Mouse (Mus musculus): ENCODE results near the gene Lactb. TPM values are rescaled to one million over a fixed set of nuclear protein-coding genes. Genes with fewer than 3 reads are reported as not detected.

The Lactb gene
- total and polyA plus RNA-seq, 3 experiments: 14.6 to 29.4 (median 23.7) TPM

DNA sequence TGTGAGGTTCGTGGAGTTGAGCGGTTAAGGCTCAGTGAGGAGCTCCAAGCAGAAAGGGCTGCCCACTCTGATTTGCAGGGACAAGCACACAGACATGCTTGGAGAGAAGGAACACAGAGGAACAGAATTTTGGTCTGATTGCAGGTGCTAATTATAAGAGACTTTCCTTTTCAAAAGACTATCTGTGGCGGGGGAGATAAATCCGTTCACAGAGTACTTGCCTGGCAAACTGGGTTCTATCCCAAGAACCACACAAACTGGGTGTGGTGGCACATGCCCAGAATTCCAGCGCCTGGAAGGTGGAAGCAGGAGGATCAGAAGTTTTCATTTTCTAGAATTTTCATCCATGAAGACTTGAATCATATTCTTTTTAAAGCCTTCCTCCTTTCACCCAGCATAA is 1.8 kb upstream of the Lactb start:
- Histone ChIP-seq H3K4me3 (replicated peaks in 1 of 3; ENCODE audit: low read depth in 2 of 3, low read length in 2 of 3, poor library complexity in 1 of 3) (no peak overlapping the region), H3K4me2 (ENCODE audit: insufficient read depth, low read depth, poor library complexity, severe bottlenecking) (no peak overlapping the region)

DNA sequence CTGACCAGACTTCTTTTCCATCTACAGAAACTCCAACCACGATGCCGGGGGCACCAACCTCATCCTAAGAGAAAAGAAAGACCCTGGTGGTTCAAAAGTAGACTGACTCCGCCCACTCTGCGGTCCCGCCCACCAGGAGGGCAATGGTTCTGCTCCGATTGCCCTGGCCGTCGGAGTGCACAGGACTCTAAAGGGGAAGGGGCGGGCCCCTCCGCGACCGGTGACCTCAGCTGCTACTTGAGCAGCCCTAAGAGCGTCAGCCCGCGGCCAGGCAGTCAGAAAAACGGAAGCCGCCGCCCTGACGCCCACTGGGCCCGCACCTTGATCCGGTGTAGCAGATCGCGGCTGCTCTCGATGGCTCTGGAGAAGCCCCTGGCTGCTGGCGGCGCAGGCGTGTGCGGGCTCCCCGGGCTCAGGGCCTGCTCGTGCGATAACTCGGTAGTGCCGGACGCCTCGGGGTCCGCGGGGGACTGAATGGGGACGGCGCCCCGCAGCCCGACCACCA is 511 bp downstream of the Lactb start:
- peaks cover 7 to 28% of the 10 kb centered on the region in 2 experiments for H3K36me3 ChIP-seq (replicated peaks in 1 of 2; ENCODE audit: control insufficient read depth in 1 of 2, insufficient read depth in 1 of 2, low read length in 1 of 2)
- dilution Hi-C loops (cut with MboI; ENCODE audit: extremely low pct_ligation_motif_present, extremely low pct_unique_long_range_greater_than_20kb, low sequenced_read_pairs): no loop called here
- peak overlapping the region; percentile 47 for H3K4me2 ChIP-seq (ENCODE audit: insufficient read depth, low read depth, poor library complexity, severe bottlenecking)
- in situ Hi-C loops (cut with MboI; ENCODE audit: low pct_ligation_motif_present, low pct_unique_long_range_greater_than_20kb, low sequenced_read_pairs): loop anchor here (25.0 kb wide), 1 partner anchor 462 kb away; the partner anchor contains the start of gene Fbxl22
- TF ChIP-seq IRF4 (IDR thresholded peaks at IDR 0.05; ENCODE audit: low read depth, low read length) (no peak), TCF12 (IDR thresholded peaks at IDR 0.05; ENCODE audit: low read depth, low read length) (peak; percentile 47; the same call in 1 of the 2 replicates), POLR2A (IDR thresholded peaks at IDR 0.05; ENCODE audit: low read depth, low read length) (peak; percentile 75), ELF1 (IDR thresholded peaks at IDR 0.05; ENCODE audit: low read depth, low read length) (peak; percentile 64), KAT2A (IDR thresholded peaks at IDR 0.05; ENCODE audit: insufficient replicate concordance, low read length) (no peak), RCOR1 (conservative IDR thresholded peaks at IDR 0.05; ENCODE audit: low read depth, low read length) (no peak), NELFE (IDR thresholded peaks at IDR 0.05; ENCODE audit: low read depth, low read length) (no peak; the same call in 1 of the 2 replicates), USF1 (IDR thresholded peaks at IDR 0.05; ENCODE audit: low read depth, low read length) (no peak), POLR2AphosphoS2 (IDR thresholded peaks at IDR 0.05; ENCODE audit: low read depth, low read length) (no peak), NRF1 (IDR thresholded peaks at IDR 0.05; ENCODE audit: low read depth, low read length) (peak; percentile 49), HCFC1 (IDR thresholded peaks at IDR 0.05; ENCODE audit: low read depth, low read length) (peak; percentile 45), CHD1 (IDR thresholded peaks at IDR 0.05; ENCODE audit: low read depth, low read length) (no peak), SIN3A (IDR thresholded peaks at IDR 0.05; ENCODE audit: low read length) (no peak), MEF2A (IDR thresholded peaks at IDR 0.05; ENCODE audit: borderline replicate concordance, low read depth, low read length) (0 out of 2 replicates have a peak, but pooled peaks have one; percentile 17), RAD21 (IDR thresholded peaks at IDR 0.05; ENCODE audit: low read depth, low read length) (no peak)
- no peaks in the 10 kb centered on the region for H3K79me2 ChIP-seq (replicated peaks; ENCODE audit: control insufficient read depth, extremely low read depth, insufficient read depth, poor library complexity, severe bottlenecking)
- H3K27ac ChIP-seq (ENCODE audit: insufficient read depth, low read depth): peak overlapping the region; percentile 87
- peak; percentile 96 for DNase-seq (ENCODE audit: extremely low read depth)
- peaks cover 13 to 48% of the 10 kb centered on the region in 2 experiments for H3K4me1 ChIP-seq (ENCODE audit: control insufficient read depth in 1 of 2, insufficient read depth in 2 of 2)
- H3K27me3 ChIP-seq (replicated peaks): no peaks in the 10 kb centered on the region
- H3K4me3 ChIP-seq (replicated peaks in 1 of 3; ENCODE audit: low read depth in 2 of 3, low read length in 2 of 3, poor library complexity in 1 of 3): peak overlapping the region; percentile 71 to 96 (median 95)
- H3K9me3 ChIP-seq (replicated peaks; ENCODE audit: low read length): no peaks in the 10 kb centered on the region
- H3K9ac ChIP-seq (ENCODE audit: insufficient read depth, low read depth): peak overlapping the region; percentile 79

More for the DNA sequence above, 1.8 kb upstream of the Lactb start:
- in situ Hi-C loops (cut with MboI; ENCODE audit: low pct_ligation_motif_present, low pct_unique_long_range_greater_than_20kb, low sequenced_read_pairs): loop anchor here (25.0 kb wide), 1 partner anchor 465 kb away; the partner anchor contains the start of gene Fbxl22
- dilution Hi-C loops (cut with MboI; ENCODE audit: extremely low pct_ligation_motif_present, extremely low pct_unique_long_range_greater_than_20kb, low sequenced_read_pairs): no loop called here
- no peak for DNase-seq (ENCODE audit: extremely low read depth)
- H3K27ac ChIP-seq (ENCODE audit: insufficient read depth, low read depth): no peak overlapping the region
- peaks cover 0 to 6% of the 10 kb centered on the region in 2 experiments for H3K36me3 ChIP-seq (replicated peaks in 1 of 2; ENCODE audit: control insufficient read depth in 1 of 2, insufficient read depth in 1 of 2, low read length in 1 of 2)
- H3K4me1 ChIP-seq (ENCODE audit: control insufficient read depth in 1 of 2, insufficient read depth in 2 of 2): peaks cover 11 to 54% of the 10 kb centered on the region in 2 experiments; a peak in 3 of 4 replicates
- TF ChIP-seq ZKSCAN1 (IDR thresholded peaks at IDR 0.05; ENCODE audit: borderline replicate concordance, low read depth, low read length) (no peak), ETS1 (conservative IDR thresholded peaks at IDR 0.05; ENCODE audit: low read depth, low read length) (no peak), RAD21 (IDR thresholded peaks at IDR 0.05; ENCODE audit: low read depth, low read length) (no peak), TBP (conservative IDR thresholded peaks at IDR 0.05; ENCODE audit: low read depth, low read length) (no peak), NRF1 (IDR thresholded peaks at IDR 0.05; ENCODE audit: low read depth, low read length) (no peak), JUND (conservative IDR thresholded peaks at IDR 0.05; ENCODE audit: low read depth, low read length) (no peak), MAX (IDR thresholded peaks at IDR 0.05; ENCODE audit: low read length) (no peak), E2F4 (IDR thresholded peaks at IDR 0.05; ENCODE audit: insufficient replicate concordance, low read depth, low read length) (no peak), NELFE (IDR thresholded peaks at IDR 0.05; ENCODE audit: low read depth, low read length) (no peak), SMC3 (IDR thresholded peaks at IDR 0.05; ENCODE audit: low read depth, low read length) (no peak), MYC (IDR thresholded peaks at IDR 0.05; ENCODE audit: low read depth, low read length) (no peak), POLR2A (IDR thresholded peaks at IDR 0.05; ENCODE audit: low read depth, low read length) (no peak), JUN (IDR thresholded peaks at IDR 0.05; ENCODE audit: insufficient read depth, low read depth, low read length) (no peak), CHD2 (IDR thresholded peaks at IDR 0.05; ENCODE audit: low read length) (no peak), HCFC1 (IDR thresholded peaks at IDR 0.05; ENCODE audit: low read depth, low read length) (no peak), ZNF384 (IDR thresholded peaks at IDR 0.05; ENCODE audit: low read depth, low read length) (no peak), POLR2AphosphoS2 (IDR thresholded peaks at IDR 0.05; ENCODE audit: low read depth, low read length) (no peak)
- no peaks in the 10 kb centered on the region for H3K79me2 ChIP-seq (replicated peaks; ENCODE audit: control insufficient read depth, extremely low read depth, insufficient read depth, poor library complexity, severe bottlenecking)
- no peaks in the 10 kb centered on the region for H3K9me3 ChIP-seq (replicated peaks; ENCODE audit: low read length)
- no peak overlapping the region for H3K9ac ChIP-seq (ENCODE audit: insufficient read depth, low read depth)
- H3K27me3 ChIP-seq (replicated peaks): no peaks in the 10 kb centered on the region

Measured in CH12.LX (cell line).